Mouse (Mus musculus): Measurements from ENCODE around the gene Brms1l.

Gene Brms1l

GRCm38 (mm10) chr12:55859409-55860349, 23.6 kb downstream of the Brms1l start:
- no peak for DNase-seq (ENCODE audit: low spot score in 2 of 2)

DNA sequence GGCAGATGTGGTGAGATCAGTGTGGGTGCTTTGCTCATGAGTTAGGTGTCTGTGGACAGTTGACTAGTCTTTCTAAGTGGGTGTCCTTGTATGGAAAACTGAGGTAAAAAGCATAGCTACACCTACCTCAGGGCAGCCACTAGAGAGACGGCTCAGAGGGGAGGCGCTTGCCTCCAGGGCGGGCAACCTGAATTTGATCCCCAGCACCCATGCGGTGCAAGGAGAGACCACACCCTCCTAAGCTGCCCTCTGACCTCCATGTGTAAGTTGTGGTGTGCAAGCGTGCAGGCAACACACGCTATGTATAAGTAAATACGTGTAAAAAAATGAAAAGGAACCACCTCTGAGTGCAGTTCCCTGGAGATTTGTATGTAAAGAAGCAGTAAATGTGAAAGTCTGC, 24.5 kb downstream of the Brms1l start:
- no peak for DNase-seq (ENCODE audit: low spot score in 2 of 2)

GRCm38 (mm10) chr12:55867738-55868137, 31.6 kb downstream of the Brms1l start:
- DNase-seq (ENCODE audit: low spot score in 2 of 2) = no peak

GRCm38 (mm10) chr12:55869622-55870322, 33.6 kb downstream of the Brms1l start:
- no peak for DNase-seq (ENCODE audit: low spot score in 2 of 2)

GRCm38 (mm10) chr12:55885449-55885848, 49.3 kb downstream of the Brms1l start:
- DNase-seq (ENCODE audit: low spot score in 2 of 2) = no peak

DNA sequence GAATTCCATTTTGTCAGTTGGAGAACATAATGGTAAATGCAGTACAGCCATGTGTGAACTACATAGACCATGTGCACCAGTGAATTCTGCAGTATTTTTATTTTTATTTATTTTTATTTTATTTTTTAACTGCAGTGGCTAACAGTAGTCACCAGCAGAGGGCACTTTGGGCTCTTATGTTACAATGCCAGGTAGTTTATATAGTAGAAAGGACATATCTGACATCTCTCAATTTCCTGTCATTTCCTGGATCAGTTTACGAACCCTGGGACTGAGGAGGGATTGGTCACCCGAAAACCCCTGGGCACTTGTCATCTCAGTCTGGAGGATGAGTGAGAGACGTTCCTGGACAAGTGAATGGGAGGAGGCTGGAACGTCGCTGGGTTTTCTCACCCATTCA, 52.4 kb downstream of the Brms1l start:
- peak in 1 of 2 experiments; percentile 41 for DNase-seq (ENCODE audit: low spot score in 2 of 2)

- no peak for DNase-seq (ENCODE audit: low spot score in 2 of 2)
These were observed 68.7 kb downstream of the Brms1l start for GRCm38 (mm10) chr12:55904801-55905200.

GRCm38 (mm10) chr12:55912138-55912537, 76.0 kb downstream of the Brms1l start:
- DNase-seq (ENCODE audit: low spot score in 2 of 2) = no peak

DNA sequence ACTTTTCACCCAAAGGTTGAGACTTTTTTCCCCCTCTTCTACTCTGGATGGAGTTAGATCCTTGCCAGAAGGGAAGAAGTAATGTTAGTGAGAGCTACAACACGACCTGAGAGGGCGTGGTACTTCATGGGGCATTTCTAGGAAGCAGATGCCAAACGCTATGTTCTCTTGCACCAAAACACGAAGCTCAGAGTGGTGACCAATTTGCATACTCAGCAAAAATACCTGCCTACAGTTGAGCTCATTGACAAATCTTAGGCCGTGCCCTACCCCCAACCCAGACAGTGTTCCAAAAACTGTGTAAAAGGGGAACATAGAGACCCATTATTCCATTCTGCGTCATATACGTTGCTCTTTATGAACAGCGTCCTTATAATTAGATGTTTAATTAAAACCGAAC, 77.1 kb downstream of the Brms1l start:
- no peak for DNase-seq (ENCODE audit: low spot score in 2 of 2)

DNA sequence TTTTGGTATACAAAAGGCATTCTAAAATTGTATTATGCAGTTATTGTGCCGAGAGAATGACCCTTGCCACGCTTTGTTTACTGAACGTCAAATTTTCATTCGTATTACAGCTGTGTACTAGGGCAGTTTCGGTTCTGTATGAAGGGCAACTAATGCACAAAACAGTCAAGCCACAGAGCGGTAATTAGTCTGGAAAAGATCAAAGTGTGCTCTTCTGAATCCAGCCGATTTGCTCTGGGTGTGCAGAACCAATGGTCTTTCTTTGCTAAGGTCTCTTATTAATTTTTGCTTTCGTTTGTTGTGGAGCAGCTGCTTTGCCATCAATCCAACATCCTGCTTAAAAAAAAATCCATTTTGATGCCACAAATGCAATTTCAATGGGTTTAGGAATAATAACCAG, 80.1 kb downstream of the Brms1l start:
- no peak for DNase-seq (ENCODE audit: low spot score in 2 of 2)

DNA sequence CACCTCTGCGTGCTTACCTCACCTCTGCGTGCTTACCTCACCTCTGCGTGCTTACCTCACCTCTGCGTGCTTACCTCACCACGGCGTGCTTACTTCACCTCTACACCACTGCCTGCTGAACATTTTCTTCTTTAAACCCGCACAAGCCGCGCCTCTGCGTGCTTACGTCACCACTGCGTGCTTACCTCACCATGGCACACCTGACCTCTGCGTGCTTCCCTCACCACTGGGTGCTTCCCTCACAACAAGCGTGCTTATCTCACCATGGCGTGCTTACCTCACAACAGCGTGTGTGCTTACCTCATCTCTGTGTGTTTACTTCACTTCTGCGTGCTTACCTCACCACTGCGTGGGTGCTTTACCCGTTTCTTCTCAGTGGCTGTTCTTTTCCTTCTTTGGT, 80.9 kb downstream of the Brms1l start:
- no peak for DNase-seq (ENCODE audit: low spot score in 2 of 2)

Data from right cerebral cortex, postnatal 10 days (tissue).